Mouse (Mus musculus) embryonic facial prominence, embryonic 13.5 days (tissue): ENCODE data around the gene Trpv5. TPM values are rescaled to one million over a fixed set of nuclear protein-coding genes. Genes with fewer than 3 reads are reported as not detected.
A peak's percentile ranks its signal among the peaks of the same experiment; 100 is the strongest.

Experiments used
- ATAC-seq: fragments of 200-750 bp; cut with Nextera tagmentation; 2 replicates; pipeline ENCODE4 v1.8.0; 2017; ENCODE audit warnings: low read depth; ENCODE audit not compliant: insufficient number of reproducible peaks, insufficient read depth, low FRiP score, low TSS enrichment
- H3K27ac ChIP-seq: fragments of 300-500 bp; sonication (generic); 2 replicates; pipeline ENCODE4 v1.5.1; 2015; ENCODE audit warnings: moderate library complexity, mild to moderate bottlenecking, inconsistent platforms
- H3K27me3 ChIP-seq: fragments of 300-500 bp; sonication (generic); 2 replicates; pipeline ENCODE4 v1.6.1; 2015; ENCODE audit warnings: mild to moderate bottlenecking, inconsistent platforms
- H3K36me3 ChIP-seq: fragments of 300-500 bp; sonication (generic); 2 replicates; pipeline ENCODE4 v1.6.1; 2015; ENCODE audit warnings: mild to moderate bottlenecking, inconsistent platforms
- H3K4me1 ChIP-seq: fragments of 300-500 bp; sonication (generic); 2 replicates; pipeline ENCODE4 v1.6.1; 2015; ENCODE audit warnings: inconsistent platforms
- H3K4me2 ChIP-seq: fragments of 300-500 bp; sonication (generic); 2 replicates; pipeline ENCODE4 v1.6.1; 2015; ENCODE audit warnings: moderate library complexity, mild to moderate bottlenecking, inconsistent platforms
- H3K4me3 ChIP-seq: fragments of 300-500 bp; sonication (generic); 2 replicates; pipeline ENCODE4 v1.5.1; 2015; ENCODE audit warnings: mild to moderate bottlenecking, inconsistent platforms
- H3K9ac ChIP-seq: fragments of 300-500 bp; sonication (generic); 2 replicates; pipeline ENCODE4 v1.6.1; 2015; ENCODE audit warnings: mild to moderate bottlenecking, inconsistent platforms
- H3K9me3 ChIP-seq: fragments of 300-500 bp; sonication (generic); 2 replicates; pipeline ENCODE4 v1.6.1; 2016; ENCODE audit warnings: inconsistent platforms
- WGBS: fragments of 180-500 bp; shearing (Covaris S2); methylation state at CpG from one replicate; pipeline ENCODE4 v1.1.7; 2015; ENCODE audit warnings: mixed read lengths; 5-methylcytosine and 5-hydroxymethylcytosine counted together
- polyA plus RNA-seq: library from polyadenylated mRNA; unstranded; fragments of >200 nt; fragmentation: Nextera tagmentation; extraction: Ambion mirVana; gene quantifications from 2 replicates; pipeline ENCODE4 v1.2.1, GENCODE M21; 2015

Gene Trpv5
- polyA plus RNA-seq, 1 experiment from 2014 or later, result not detected

- no peak overlapping the region for H3K4me2 ChIP-seq
- H3K27ac ChIP-seq, result no peak overlapping the region
- no peaks in the 10 kb centered on the region for H3K9me3 ChIP-seq
- ATAC-seq, result no peak
- no peaks in the 10 kb centered on the region for H3K4me1 ChIP-seq
- H3K9ac ChIP-seq, result no peak overlapping the region
- 47% methylated on average over 3 of the region's 3 CpGs for WGBS
- H3K4me3 ChIP-seq, result no peak overlapping the region
- no peaks in the 10 kb centered on the region for H3K36me3 ChIP-seq
- H3K27me3 ChIP-seq, result no peaks in the 10 kb centered on the region
Observed at GRCm38 (mm10) chr6:41640449-41640848, 40.1 kb downstream of the Trpv5 start.

- no peaks in the 10 kb centered on the region for H3K9me3 ChIP-seq
- H3K4me3 ChIP-seq, result no peak overlapping the region
- no peak overlapping the region for H3K27ac ChIP-seq
- H3K4me1 ChIP-seq, result peaks cover 9% of the 10 kb centered on the region
- no peaks in the 10 kb centered on the region for H3K36me3 ChIP-seq
- 77% methylated on average over 6 of the region's 6 CpGs for WGBS
- ATAC-seq, result no peak
- H3K4me2 ChIP-seq, result no peak overlapping the region
- no peak overlapping the region for H3K9ac ChIP-seq
- no peaks in the 10 kb centered on the region for H3K27me3 ChIP-seq
Observed at GRCm38 (mm10) chr6:41637927-41638506, 42.6 kb downstream of the Trpv5 start.

DNA sequence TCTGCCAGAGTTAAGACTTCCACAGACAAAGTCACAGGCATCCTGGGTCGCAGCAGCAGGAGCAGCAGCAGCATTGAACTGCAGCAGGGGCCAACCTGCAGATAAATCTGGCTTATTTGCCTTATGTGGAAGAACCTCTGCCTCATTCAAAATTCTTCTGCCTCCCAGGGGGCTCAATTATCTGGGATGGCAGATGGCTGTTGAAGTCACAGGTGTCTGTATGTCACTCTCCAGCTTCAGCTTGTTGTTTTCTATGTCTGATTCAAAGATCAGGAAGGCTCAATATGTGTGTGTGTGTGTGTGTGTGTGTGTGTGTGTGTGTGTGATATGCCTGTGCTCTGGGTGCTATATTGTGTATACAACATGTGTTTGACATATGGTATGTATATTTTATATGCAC, 43.2 kb downstream of the Trpv5 start:
- Histone ChIP-seq H3K36me3 (no peaks in the 10 kb centered on the region), H3K27ac (no peak overlapping the region), H3K4me1 (peaks cover 9% of the 10 kb centered on the region), H3K27me3 (no peaks in the 10 kb centered on the region), H3K9ac (no peak overlapping the region), H3K4me2 (no peak overlapping the region), H3K9me3 (no peaks in the 10 kb centered on the region), H3K4me3 (no peak overlapping the region)
- no peak for ATAC-seq
- 36% methylated on average over 1 of the region's 1 CpGs for WGBS

DNA sequence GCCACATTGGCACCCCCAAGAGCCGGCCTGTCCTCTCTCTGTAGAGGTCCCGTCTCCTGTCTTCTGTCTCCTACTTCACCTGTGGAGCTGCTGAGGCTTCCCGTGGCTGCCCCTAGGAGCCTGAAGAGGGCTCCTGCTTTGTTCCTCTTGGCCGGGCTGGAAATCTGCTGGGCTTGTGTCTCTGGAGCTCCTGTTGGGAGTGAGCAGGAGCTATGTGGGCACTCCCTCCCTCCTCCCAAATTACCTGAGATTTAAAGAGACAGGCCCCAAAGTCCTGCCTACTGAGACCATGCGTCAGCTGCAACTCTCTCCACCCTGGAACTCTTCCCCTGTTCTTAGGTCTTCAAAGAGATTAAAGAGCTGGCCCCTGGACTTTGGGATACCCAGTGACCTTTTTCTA, 44.4 kb downstream of the Trpv5 start, which contains the start of gene Trpv6:
Gene Trpv6 (minus strand): TSS at position 228 of the 400 bp plus-strand sequence.
- Histone ChIP-seq H3K27me3 (no peaks in the 10 kb centered on the region), H3K4me2 (0 out of 2 replicates have a peak within 1 kb of the TSS, but pooled peaks have one; percentile 1), H3K27ac (no peak within 1 kb of the TSS), H3K9ac (no peak within 1 kb of the TSS), H3K4me1 (peaks cover 9% of the 10 kb centered on the region), H3K9me3 (no peaks in the 10 kb centered on the region), H3K4me3 (no peak within 1 kb of the TSS), H3K36me3 (no peaks in the 10 kb centered on the region)
- 16% methylated on average over 5 of the region's 5 CpGs for WGBS
- ATAC-seq, result no peak

DNA sequence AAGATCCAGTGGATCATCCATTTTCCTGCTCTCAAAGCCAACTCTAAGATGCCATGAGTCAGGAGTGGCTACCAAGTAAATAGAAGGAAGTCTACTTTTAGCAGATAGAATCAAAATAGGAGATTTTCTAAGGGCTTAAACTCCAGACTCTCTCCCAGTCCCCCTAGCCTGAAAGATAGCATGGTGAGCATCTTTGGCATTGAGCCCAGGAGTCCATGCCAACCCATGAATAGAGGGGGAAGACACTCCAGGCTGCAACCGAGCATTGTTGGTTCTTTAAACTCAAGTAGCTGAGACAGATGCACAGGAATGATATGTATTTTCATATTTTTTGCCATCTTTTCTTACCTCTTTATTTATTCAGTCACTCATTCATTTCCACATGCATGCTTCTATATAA, 45.4 kb downstream of the Trpv5 start:
- no peak for ATAC-seq
- no peaks in the 10 kb centered on the region for H3K27me3 ChIP-seq
- H3K4me3 ChIP-seq, result no peak overlapping the region
- H3K9me3 ChIP-seq, result no peaks in the 10 kb centered on the region
- peaks cover 9% of the 10 kb centered on the region for H3K4me1 ChIP-seq
- 30% methylated on average over 1 of the region's 1 CpGs for WGBS
- H3K36me3 ChIP-seq, result no peaks in the 10 kb centered on the region
- no peak overlapping the region for H3K9ac ChIP-seq
- H3K4me2 ChIP-seq, result no peak overlapping the region
- no peak overlapping the region for H3K27ac ChIP-seq

- H3K4me2 ChIP-seq, result no peak overlapping the region
- H3K4me3 ChIP-seq, result no peak overlapping the region
- H3K36me3 ChIP-seq, result no peaks in the 10 kb centered on the region
- H3K4me1 ChIP-seq, result peaks cover 13% of the 10 kb centered on the region
- ATAC-seq, result no peak
- no peaks in the 10 kb centered on the region for H3K27me3 ChIP-seq
- WGBS, result 82% methylated on average over 4 of the region's 4 CpGs
- no peak overlapping the region for H3K9ac ChIP-seq
- H3K27ac ChIP-seq, result no peak overlapping the region
- no peaks in the 10 kb centered on the region for H3K9me3 ChIP-seq
Observed at GRCm38 (mm10) chr6:41631549-41631948, 49.0 kb downstream of the Trpv5 start.

DNA sequence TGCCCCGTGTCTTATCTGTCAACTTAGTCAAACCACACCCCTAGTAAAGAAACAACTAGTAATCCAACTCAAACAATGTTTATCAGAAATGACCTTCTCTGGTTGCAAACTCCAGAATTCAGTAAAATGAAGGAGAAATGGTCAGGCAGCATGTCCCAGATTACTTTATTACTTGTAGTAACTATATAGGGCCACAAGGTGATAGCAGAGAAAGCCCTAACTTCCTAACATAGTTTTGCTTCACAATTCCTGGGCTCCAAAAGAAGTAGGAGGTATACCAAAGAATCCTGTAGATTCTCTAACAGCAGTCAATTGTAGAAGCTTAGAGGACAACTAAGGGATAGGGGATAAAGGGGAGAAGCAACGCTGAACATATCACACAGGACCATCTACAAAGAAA, 49.8 kb downstream of the Trpv5 start:
- H3K27ac ChIP-seq, result no peak overlapping the region
- H3K9me3 ChIP-seq, result no peaks in the 10 kb centered on the region
- no peak overlapping the region for H3K4me2 ChIP-seq
- ATAC-seq, result no peak
- no peak overlapping the region for H3K4me3 ChIP-seq
- H3K9ac ChIP-seq, result no peak overlapping the region
- H3K27me3 ChIP-seq, result no peaks in the 10 kb centered on the region
- 75% methylated on average over 2 of the region's 2 CpGs for WGBS
- H3K4me1 ChIP-seq, result peaks cover 17% of the 10 kb centered on the region
- no peaks in the 10 kb centered on the region for H3K36me3 ChIP-seq

GRCm38 (mm10) chr6:41628180-41628579, 52.4 kb downstream of the Trpv5 start:
- Histone ChIP-seq H3K27ac (no peak overlapping the region), H3K36me3 (no peaks in the 10 kb centered on the region), H3K9me3 (no peaks in the 10 kb centered on the region), H3K4me3 (no peak overlapping the region), H3K27me3 (no peaks in the 10 kb centered on the region), H3K4me1 (peaks cover 15% of the 10 kb centered on the region; the same call in 1 of the 2 replicates), H3K9ac (no peak overlapping the region), H3K4me2 (no peak overlapping the region)
- no peak for ATAC-seq
- WGBS, result 63% methylated on average over 1 of the region's 1 CpGs

DNA sequence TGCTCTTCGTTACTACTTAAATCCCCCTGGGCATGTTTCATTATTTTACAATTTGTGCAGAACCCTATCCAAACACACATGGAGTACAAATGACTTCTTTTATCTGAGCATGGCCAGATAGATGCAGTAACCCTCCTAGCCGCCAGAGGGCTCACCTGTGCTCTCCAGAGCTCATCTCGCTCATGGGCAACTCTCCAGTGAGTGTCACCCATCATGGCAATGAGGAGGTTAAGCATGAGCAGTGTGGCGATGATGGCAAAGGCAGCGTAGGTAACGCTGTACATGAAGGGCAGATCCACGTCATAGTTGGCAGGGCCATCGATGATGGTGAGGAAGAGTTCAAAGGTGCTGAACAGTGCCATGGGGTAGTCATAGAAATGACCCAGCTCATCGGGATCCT, 57.9 kb downstream of the Trpv5 start:
- peaks cover 32% of the 10 kb centered on the region for H3K36me3 ChIP-seq
- no peaks in the 10 kb centered on the region for H3K27me3 ChIP-seq
- H3K4me2 ChIP-seq, result no peak overlapping the region
- H3K4me3 ChIP-seq, result no peak overlapping the region
- 69% methylated on average over 9 of the region's 9 CpGs for WGBS
- no peak overlapping the region for H3K27ac ChIP-seq
- peaks cover 15% of the 10 kb centered on the region; the same call in 1 of the 2 replicates for H3K4me1 ChIP-seq
- no peaks in the 10 kb centered on the region for H3K9me3 ChIP-seq
- H3K9ac ChIP-seq, result no peak overlapping the region
- no peak for ATAC-seq

DNA sequence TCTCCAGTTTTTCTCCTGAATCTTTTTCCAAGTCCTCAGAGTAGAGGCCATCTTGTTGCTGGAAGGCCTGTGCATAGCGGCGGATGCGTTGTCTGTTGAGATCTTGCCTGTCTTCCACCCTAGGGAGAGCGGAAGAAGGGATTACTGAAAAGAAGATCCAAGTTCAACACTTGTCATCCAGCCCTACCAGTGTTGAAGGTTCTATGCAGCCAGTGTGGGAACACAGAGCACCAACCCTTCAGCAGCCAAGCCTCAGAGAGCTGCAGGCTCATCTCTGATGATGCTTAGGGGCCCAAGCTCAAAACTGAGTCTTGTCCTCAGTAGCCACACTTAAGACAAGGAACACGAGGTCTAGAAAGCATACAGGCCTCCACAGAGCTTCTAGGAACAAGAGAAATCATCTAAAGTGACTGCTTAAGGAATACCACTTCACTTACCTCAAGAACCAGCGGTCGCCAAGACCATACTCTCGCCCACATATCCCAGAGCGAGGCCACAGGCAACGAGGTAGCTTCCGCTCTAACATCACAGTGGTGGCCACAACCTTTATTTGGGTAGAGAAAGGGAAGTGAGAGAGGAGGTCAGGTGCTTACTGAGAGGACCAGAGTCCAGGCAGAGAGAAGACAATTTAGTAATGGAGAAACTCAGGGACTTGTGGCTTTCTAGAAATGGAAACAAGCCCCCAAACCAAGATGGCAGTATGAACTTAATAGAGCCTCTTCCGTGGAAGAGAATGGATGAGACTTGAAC, 59.2 kb downstream of the Trpv5 start:
- Histone ChIP-seq H3K4me2 (no peak overlapping the region), H3K27me3 (no peaks in the 10 kb centered on the region), H3K9ac (no peak overlapping the region), H3K9me3 (no peaks in the 10 kb centered on the region), H3K36me3 (peaks cover 42% of the 10 kb centered on the region), H3K4me3 (no peak overlapping the region), H3K4me1 (peaks cover 10% of the 10 kb centered on the region; the same call in 1 of the 2 replicates), H3K27ac (no peak overlapping the region)
- WGBS, result 90% methylated on average over 12 of the region's 12 CpGs
- ATAC-seq, result no peak

DNA sequence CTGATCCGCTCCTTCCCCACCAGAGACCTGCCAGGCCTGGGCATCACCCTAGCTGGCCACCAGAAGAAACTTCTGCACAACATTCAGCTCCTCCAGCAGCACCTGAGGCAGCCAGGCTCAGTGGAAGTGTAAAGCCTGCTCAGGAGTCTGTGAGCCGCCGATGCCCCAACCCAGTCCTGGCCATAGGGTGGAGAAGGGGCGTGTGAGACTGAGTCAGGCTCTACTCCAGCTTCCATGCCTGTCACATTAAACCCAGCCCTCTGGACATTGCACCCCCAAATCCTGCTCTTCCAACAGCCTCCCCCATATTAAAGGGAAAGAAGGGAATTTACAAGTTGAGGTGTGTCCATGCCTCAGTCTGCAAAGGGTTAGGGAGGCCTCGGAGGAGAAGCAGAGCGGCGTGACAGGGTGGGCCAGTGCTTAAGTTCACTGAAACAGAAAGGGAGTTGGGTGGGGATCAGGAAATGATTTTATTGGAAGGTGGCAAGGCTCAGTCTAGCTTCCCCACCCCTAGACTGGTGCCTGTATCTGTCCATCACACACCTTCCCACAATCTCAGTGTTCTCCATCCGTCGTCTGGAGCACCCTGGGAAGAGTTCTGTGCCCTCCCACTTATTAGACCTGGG, 60.3 kb downstream of the Trpv5 start:
- Histone ChIP-seq H3K9me3 (no peaks in the 10 kb centered on the region), H3K27me3 (no peaks in the 10 kb centered on the region), H3K27ac (no peak overlapping the region), H3K4me2 (no peak overlapping the region), H3K4me1 (peaks cover 2% of the 10 kb centered on the region; the same call in 1 of the 2 replicates), H3K9ac (no peak overlapping the region), H3K36me3 (peaks cover 46% of the 10 kb centered on the region), H3K4me3 (no peak overlapping the region)
- WGBS, result 92% methylated on average over 9 of the region's 9 CpGs
- ATAC-seq, result no peak

- Histone ChIP-seq H3K9ac (no peak overlapping the region), H3K27ac (no peak overlapping the region), H3K4me1 (peaks cover 31% of the 10 kb centered on the region), H3K36me3 (no peaks in the 10 kb centered on the region), H3K4me3 (no peak overlapping the region), H3K4me2 (no peak overlapping the region), H3K9me3 (no peaks in the 10 kb centered on the region), H3K27me3 (peaks cover 4% of the 10 kb centered on the region)
- 48% methylated on average over 5 of the region's 5 CpGs for WGBS
- ATAC-seq, result no peak
Observed at GRCm38 (mm10) chr6:41607637-41608036, 72.9 kb downstream of the Trpv5 start.
